Mouse (Mus musculus) erythroblast, embryonic 14.5 days (primary cell): ENCODE measurements around the gene Iqcd.

Experiments
- GATA1 ChIP-seq: IDR thresholded peaks from 2 replicates; pipeline ENCODE4 v1.6.1; 2012; ENCODE audit warnings: low read length, inconsistent platforms, mixed read lengths
- TAL1 ChIP-seq: IDR thresholded peaks from 3 replicates; pipeline ENCODE4 v1.6.1; 2012; ENCODE audit warnings: low read length, inconsistent platforms, mixed read lengths

GRCm38 (mm10) chr5:120609246-120609775 is 20.5 kb downstream of the Iqcd start:
- TF ChIP-seq GATA1: no peak
- TF ChIP-seq TAL1: no peak
